Mouse (Mus musculus) limb, embryonic 10.5 days (tissue): ENCODE measurements at regions not wholly inside any gene's neighbourhood (a gene's known extent, or its start where the extent isn't known, plus 50 kb on each side); places are given as distances from the start of the nearest gene placed in this dataset.
"Not testable (repeated sequence)": the region's sequence is repeated elsewhere in the genome, so short reads cannot be mapped to it uniquely, and the experiment has no call there.

ENCODE experiments used
- DNase-seq: peaks from one replicate; pipeline ENCODE4 v3.0.0-alpha.2; 2017; ENCODE audit warnings: low spot score
- H3K27ac ChIP-seq: fragments of 300-500 bp; sonication (generic); 2 replicates; pipeline ENCODE4 v1.5.1; 2016; ENCODE audit warnings: mild to moderate bottlenecking
- H3K27me3 ChIP-seq: fragments of 300-500 bp; sonication (generic); 2 replicates; pipeline ENCODE4 v1.6.1; 2016; ENCODE audit warnings: low read depth, mild to moderate bottlenecking; ENCODE audit not compliant: poor library complexity, severe bottlenecking
- H3K36me3 ChIP-seq: fragments of 300-500 bp; sonication (generic); 2 replicates; pipeline ENCODE4 v1.6.1; 2016; ENCODE audit warnings: mild to moderate bottlenecking, moderate library complexity
- H3K4me1 ChIP-seq: fragments of 300-500 bp; sonication (generic); 2 replicates; pipeline ENCODE4 v1.6.1; 2016
- H3K4me3 ChIP-seq: fragments of 300-500 bp; sonication (generic); 2 replicates; pipeline ENCODE4 v1.5.1; 2016; ENCODE audit warnings: mild to moderate bottlenecking, moderate library complexity
- H3K9me3 ChIP-seq: fragments of 300-500 bp; sonication (generic); replicated peaks from 2 replicates; pipeline ENCODE4 v1.6.1; 2016; ENCODE audit warnings: mild to moderate bottlenecking
- WGBS: fragments of 180-500 bp; shearing (Covaris S2); methylation state at CpG from one replicate; pipeline ENCODE4 v1.1.7; 2016; 5-methylcytosine and 5-hydroxymethylcytosine counted together

DNA sequence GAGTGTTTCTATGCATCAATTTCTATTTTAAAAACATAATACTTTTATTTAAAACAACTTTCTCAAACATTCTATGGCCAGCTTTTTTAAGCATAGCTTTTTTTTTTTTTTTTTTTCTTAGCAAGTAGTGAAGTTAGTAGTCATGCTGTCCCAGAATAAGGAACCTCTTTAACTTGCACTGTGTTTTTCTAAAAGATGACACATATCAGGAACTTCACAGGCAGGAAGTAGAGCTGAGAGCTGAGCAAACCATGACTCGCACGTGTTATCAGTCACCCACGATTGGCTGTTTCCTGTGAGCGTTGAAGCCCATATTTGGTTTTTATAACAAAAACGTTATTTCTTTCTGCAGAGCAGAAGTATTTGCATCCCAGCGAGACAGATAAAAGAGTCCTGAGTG, 287.9 kb upstream of the Ube2e3 start:
- 68% methylated on average over 6 of the region's 6 CpGs for WGBS
- H3K9me3 ChIP-seq, result no peaks in the 10 kb centered on the region
- DNase-seq, result no peak
- no peaks in the 10 kb centered on the region for H3K4me1 ChIP-seq
- H3K27ac ChIP-seq, result no peak overlapping the region
- H3K36me3 ChIP-seq, result no peaks in the 10 kb centered on the region
- no peaks in the 10 kb centered on the region for H3K27me3 ChIP-seq
- no peak overlapping the region for H3K4me3 ChIP-seq

DNA sequence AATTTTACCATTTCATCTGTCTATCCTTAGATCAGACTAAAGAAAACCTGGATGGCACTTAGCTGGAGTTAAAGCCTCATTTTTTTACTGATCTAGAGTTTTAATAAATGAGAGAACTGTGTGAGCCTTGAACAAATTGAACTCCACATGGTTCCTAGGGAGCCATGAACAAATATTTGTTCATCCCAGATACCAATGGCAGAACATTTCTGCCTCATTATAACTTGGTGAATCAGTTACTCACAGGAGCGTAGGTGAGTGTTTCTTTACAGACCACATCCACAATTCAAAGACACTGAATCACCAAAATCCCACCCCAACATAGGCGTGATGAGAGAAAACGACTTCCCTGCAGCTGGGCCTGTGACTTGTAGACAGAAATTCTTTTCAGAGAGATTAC, 295.4 kb upstream of the Ube2e3 start:
- Histone ChIP-seq H3K36me3 (no peaks in the 10 kb centered on the region), H3K27me3 (no peaks in the 10 kb centered on the region), H3K4me1 (no peaks in the 10 kb centered on the region), H3K27ac (no peak overlapping the region), H3K4me3 (no peak overlapping the region), H3K9me3 (no peaks in the 10 kb centered on the region)
- DNase-seq, result no peak
- 84% methylated on average over 3 of the region's 3 CpGs for WGBS

DNA sequence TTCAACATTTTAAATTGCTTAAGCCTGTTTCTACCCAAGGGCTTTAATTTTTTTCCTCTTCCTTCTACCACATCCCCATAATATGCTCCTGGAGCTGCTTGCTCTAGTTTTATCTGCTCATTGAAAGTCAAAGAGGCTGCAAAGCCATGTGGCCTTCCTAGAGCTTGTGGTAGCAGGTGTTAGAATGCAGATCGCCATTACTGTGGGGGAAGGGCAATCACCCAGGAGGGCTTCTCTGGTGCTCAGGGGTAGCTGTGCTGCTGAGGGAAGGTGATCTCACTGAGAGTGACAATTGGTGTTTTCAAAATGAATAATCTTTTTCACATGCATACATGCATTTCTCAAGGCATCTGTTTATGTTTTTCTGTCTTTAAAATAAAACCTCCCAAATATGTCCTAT, 309.8 kb upstream of the Ube2e3 start:
- Histone ChIP-seq H3K9me3 (no peaks in the 10 kb centered on the region), H3K27me3 (no peaks in the 10 kb centered on the region), H3K36me3 (no peaks in the 10 kb centered on the region), H3K4me3 (no peak overlapping the region), H3K4me1 (peaks cover 3% of the 10 kb centered on the region; the same call in 1 of the 2 replicates), H3K27ac (no peak overlapping the region)
- 47% methylated on average over 1 of the region's 1 CpGs for WGBS
- DNase-seq, result no peak

DNA sequence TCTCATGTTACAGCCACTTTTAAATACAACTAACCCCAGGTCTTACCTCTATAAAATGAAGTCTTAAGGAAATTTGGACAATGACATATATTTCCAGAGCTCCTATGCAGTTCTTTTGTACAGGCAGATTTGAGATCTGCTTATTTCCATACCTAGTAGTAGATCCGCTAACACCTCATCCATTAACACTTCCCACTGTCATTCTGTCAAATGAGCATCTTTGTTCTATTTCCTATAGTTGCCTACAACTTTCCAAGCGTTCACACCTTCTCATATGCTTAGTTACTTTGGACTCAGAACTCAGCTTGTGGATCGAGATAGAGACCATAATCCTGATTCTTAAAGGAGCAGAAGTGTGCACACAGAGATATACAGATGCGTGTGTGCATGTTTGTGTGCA, 316.8 kb upstream of the Ube2e3 start:
- WGBS, result 88% methylated on average over 4 of the region's 4 CpGs
- no peaks in the 10 kb centered on the region for H3K36me3 ChIP-seq
- H3K27me3 ChIP-seq, result no peaks in the 10 kb centered on the region
- H3K4me3 ChIP-seq, result no peak overlapping the region
- DNase-seq, result no peak
- H3K4me1 ChIP-seq, result no peaks in the 10 kb centered on the region
- H3K9me3 ChIP-seq, result no peaks in the 10 kb centered on the region
- H3K27ac ChIP-seq, result no peak overlapping the region

DNA sequence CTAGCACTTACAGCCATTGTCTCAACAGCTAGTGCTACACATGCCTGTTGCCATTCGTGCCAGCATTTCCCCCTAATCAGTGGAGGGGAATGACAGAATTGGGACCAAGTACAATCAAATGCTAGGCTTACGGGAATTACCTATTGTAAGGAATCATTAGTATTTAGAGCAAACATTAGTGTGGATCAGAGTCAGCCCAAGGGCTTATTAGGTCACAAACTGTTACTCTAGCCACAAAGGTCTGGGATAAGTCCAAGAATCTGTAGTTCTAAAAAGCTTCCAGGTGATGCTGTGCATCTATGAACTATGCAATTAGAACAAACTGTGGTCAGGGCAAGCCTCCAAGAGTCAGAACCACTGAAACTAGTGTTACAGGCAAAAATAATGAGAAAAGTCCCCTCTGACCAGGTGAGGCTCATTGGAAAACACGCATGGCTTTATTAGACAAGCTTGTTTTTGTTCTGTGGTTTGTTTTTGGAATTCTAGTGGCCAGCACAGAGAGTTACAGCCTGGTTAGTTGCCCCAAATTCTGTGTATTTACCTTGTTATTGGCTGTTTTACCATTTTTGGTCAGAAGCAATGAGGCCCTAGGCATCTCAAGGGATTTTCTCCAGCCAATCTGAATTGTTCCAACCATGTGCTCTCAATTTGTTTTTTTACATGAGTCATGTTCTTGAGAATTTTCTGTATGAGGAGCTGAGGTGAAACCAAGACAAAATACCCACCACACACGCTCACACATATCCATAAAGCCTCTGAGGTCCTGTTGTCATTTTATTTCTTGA, 319.0 kb upstream of the Ube2e3 start:
- no peak for DNase-seq
- WGBS, result 88% methylated on average over 4 of the region's 4 CpGs

DNA sequence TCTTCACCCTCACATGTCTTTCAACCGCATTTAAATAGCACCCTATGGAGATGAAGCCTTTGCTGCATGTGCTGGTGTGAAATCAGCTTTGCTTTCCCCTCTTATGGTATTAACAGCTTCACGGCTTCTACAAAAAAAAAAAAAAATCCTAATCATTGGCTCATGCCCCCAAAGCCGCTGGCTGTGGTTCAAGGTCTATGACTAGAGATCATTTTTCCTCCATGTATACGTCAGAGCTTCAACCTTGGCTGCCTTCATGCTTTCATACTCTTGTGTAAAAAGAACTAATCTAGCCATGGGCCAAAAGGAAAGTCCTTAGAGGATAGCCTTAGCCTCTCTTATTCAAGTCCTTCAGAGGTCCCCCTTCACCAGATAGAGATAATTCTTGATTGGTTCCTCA, 320.6 kb upstream of the Ube2e3 start:
- no peak overlapping the region for H3K27ac ChIP-seq
- H3K4me1 ChIP-seq, result no peaks in the 10 kb centered on the region
- no peak overlapping the region for H3K4me3 ChIP-seq
- DNase-seq, result no peak
- WGBS, result 84% methylated on average over 4 of the region's 4 CpGs
- no peaks in the 10 kb centered on the region for H3K27me3 ChIP-seq
- H3K36me3 ChIP-seq, result no peaks in the 10 kb centered on the region
- H3K9me3 ChIP-seq, result no peaks in the 10 kb centered on the region

More for the DNA sequence above, 319.0 kb upstream of the Ube2e3 start:
- H3K27me3 ChIP-seq, result no peaks in the 10 kb centered on the region
- H3K4me3 ChIP-seq, result no peak overlapping the region
- H3K36me3 ChIP-seq, result no peaks in the 10 kb centered on the region
- H3K4me1 ChIP-seq, result no peaks in the 10 kb centered on the region
- no peak overlapping the region for H3K27ac ChIP-seq
- no peaks in the 10 kb centered on the region for H3K9me3 ChIP-seq

DNA sequence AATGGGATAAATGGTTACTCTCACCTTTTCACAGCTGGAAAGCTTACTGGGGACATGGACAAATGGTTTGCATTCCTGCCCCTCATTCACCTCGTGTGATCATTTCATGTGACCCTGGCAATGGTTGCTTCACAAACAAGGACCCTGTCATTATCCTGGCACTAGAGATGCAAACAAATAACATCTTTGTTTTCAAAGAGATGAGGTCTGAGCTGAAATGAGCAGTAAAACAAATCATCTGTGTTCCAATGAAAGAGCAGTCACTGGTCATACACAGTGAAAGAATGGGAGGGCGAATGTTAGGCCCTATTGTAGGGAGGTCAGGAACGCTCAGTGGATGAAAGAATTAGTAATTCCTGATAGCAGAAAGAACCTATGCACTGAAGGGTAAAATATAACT, 327.5 kb upstream of the Ube2e3 start:
- no peak overlapping the region for H3K27ac ChIP-seq
- no peaks in the 10 kb centered on the region for H3K36me3 ChIP-seq
- H3K4me1 ChIP-seq, result no peaks in the 10 kb centered on the region
- H3K27me3 ChIP-seq, result no peaks in the 10 kb centered on the region
- no peaks in the 10 kb centered on the region for H3K9me3 ChIP-seq
- no peak overlapping the region for H3K4me3 ChIP-seq
- DNase-seq, result no peak
- WGBS, result 53% methylated on average over 3 of the region's 3 CpGs

DNA sequence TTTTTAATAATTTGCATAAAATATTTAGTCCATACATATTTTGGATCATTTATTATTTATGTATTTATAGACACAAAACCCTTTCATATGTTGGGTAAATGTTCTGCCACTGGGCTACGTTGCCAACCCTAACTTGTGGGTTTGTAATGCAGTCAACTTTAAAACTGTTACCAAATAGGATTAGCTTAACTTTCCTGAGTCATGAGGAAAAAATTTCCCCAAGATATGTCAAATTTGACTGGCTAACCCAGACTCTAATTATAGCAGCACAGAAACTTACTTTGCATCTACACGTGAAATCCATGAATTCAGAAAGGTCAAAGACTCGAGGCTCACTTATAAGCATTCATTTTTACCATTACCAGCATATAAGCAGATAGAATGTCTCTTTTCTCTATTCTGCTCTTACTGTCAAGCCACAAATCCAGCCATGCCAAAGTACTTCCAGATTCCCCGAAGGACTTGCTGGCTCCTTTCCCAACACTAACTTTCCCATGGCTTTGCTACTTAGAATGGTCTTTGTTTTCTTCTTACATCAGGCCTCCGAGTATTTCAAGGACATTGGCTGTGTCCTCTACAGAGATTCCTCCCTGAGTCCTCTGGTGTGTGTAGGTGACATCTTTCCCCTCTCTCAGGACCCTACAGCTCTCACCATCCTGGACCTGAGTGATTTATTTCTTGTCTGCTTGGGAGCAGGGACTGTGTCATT, 328.2 kb upstream of the Ube2e3 start:
- Histone ChIP-seq H3K27me3 (no peaks in the 10 kb centered on the region), H3K9me3 (no peaks in the 10 kb centered on the region), H3K4me1 (no peaks in the 10 kb centered on the region), H3K4me3 (no peak overlapping the region), H3K27ac (no peak overlapping the region), H3K36me3 (no peaks in the 10 kb centered on the region)
- DNase-seq, result no peak
- 69% methylated on average over 5 of the region's 5 CpGs for WGBS

DNA sequence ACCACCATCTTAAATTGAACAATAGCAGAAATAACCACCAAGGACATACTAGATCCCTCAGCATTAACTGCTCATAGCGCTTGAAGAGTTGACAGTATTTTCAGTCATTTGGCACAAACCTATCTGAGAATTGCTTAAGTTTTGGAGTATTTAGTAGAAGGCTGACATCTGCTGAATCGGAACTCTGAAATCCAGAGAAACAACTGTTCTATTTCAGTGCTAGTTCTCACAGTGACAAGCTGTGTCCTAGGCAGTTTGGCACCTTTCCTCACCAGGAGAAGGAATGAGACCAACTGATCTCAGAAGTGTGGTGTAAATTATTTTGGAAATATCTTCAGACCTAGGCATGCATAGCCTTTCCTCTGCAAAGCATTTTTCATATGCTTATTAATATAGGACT, 330.4 kb upstream of the Ube2e3 start:
- DNase-seq, result no peak
- Histone ChIP-seq H3K27me3 (no peaks in the 10 kb centered on the region), H3K4me3 (no peak overlapping the region), H3K36me3 (no peaks in the 10 kb centered on the region), H3K9me3 (no peaks in the 10 kb centered on the region), H3K27ac (no peak overlapping the region), H3K4me1 (no peaks in the 10 kb centered on the region)
- WGBS, result 94% methylated on average over 2 of the region's 2 CpGs

DNA sequence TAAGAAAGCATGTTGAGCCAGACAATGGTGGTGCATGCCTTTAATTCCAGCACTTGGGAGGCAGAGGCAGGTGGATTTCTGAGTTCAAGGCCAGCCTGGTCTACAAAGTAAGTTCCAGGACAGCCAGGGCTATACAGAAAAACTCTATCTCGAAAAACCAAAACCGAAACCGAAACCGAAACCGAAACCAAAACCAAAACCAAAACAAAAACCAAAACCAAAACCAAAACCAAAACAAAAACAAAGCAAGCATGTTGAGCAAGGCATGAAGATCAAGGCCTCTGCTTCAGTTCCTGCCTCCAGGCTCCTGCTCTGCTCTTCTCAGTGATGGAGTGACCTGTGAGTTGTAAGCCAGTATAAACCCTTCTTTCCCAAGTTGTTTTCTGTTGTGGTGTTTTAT, 334.0 kb upstream of the Ube2e3 start:
- not testable (repeated sequence) for DNase-seq, H3K27ac ChIP-seq, H3K4me1 ChIP-seq, H3K4me3 ChIP-seq, H3K27me3 ChIP-seq, H3K9me3 ChIP-seq, H3K36me3 ChIP-seq
- WGBS, result 97% methylated on average over 5 of the region's 5 CpGs

DNA sequence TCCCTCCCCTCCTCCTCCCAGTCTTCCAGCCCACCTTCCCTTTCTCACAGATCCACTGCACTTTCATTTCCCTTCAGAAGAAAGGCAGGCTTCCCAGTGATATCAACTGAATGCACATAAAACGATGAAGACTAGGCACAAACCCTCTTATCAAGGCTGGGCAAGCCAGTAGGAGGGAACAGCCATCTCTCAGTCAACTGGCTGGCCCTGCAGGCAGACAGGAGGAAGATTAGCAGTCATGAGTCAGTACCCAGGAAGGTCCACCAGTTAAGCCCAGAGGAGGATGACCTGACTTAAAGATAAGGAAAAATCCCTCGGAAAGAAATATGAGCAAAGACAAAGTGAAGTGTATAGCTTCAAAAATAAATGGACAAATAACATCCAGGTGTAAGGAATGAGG, 337.4 kb upstream of the Ube2e3 start:
- H3K27me3 ChIP-seq, result no peaks in the 10 kb centered on the region
- no peaks in the 10 kb centered on the region for H3K36me3 ChIP-seq
- no peak for DNase-seq
- H3K9me3 ChIP-seq, result no peaks in the 10 kb centered on the region
- H3K4me3 ChIP-seq, result no peak overlapping the region
- WGBS, result 80% methylated on average over 2 of the region's 2 CpGs
- no peak overlapping the region for H3K27ac ChIP-seq
- H3K4me1 ChIP-seq, result no peaks in the 10 kb centered on the region

DNA sequence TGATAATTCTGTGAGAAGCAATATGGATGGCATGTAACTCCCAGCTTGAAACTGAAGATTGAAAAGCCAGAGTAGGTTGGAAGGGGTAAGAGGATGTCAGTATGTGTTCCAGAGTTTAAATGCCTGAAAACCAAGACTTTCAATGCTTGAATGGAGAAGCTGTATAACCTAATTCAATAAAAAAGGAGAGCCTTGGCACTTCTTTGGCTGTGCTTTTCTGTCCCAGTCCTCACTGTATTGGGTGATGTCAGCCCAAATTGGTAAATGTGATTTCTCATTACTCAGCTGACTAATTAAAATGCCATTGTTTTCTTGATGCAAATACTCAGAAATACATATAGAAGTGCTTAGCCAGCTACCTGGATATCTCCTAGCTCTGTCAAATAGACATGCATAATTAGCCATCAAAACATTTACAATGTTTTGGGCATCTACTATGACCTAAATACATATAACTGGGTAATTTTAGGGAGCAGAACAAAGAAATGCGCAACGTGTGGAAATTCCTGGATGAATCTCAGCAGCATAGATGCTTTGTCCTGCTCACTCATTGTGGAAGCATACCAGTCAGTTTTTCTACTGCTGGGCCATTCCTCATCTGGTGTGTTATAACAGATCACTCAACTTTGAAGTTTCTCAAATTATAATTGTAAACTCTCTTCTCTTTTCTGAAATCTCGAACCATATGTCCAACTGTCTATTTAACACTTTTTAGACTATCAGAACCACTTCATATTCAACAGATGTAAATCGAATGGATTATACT, 347.5 kb upstream of the Ube2e3 start:
- no peak overlapping the region for H3K27ac ChIP-seq
- H3K4me1 ChIP-seq, result no peaks in the 10 kb centered on the region
- no peaks in the 10 kb centered on the region for H3K27me3 ChIP-seq
- no peak overlapping the region for H3K4me3 ChIP-seq
- H3K36me3 ChIP-seq, result no peaks in the 10 kb centered on the region
- H3K9me3 ChIP-seq, result no peaks in the 10 kb centered on the region
- no peak for DNase-seq
- 85% methylated on average over 4 of the region's 4 CpGs for WGBS

DNA sequence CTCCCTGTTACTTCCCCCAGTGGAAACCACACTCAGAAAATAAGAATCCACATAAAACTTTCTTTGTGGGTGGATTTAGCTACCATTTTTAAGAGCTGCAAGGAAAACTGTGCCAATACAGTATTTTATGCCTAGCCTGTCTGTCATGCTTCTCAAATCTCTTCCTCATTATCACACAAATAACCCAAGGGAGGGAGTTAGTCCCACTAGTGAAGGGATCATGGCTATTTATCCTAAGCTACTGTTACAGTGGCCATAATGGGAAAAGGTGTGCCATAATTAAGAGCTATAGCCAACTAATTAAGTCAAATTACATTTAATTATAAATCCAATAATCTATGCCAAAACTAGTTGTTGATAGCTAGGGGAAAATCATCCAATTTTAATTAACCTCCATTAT, 374.8 kb upstream of the Ube2e3 start:
- Histone ChIP-seq H3K4me1 (no peaks in the 10 kb centered on the region), H3K4me3 (no peak overlapping the region)

More for the DNA sequence above, 374.8 kb upstream of the Ube2e3 start:
- Histone ChIP-seq H3K36me3 (no peaks in the 10 kb centered on the region), H3K9me3 (no peaks in the 10 kb centered on the region), H3K27ac (no peak overlapping the region), H3K27me3 (no peaks in the 10 kb centered on the region)
- no peak for DNase-seq
